Mouse (Mus musculus) 416B (cell line): Measurements from ENCODE around the gene Agpat4.
A peak's percentile ranks its signal among the peaks of the same experiment; 100 is the strongest.

ENCODE experiments used
- DNase-seq: peaks from one replicate; pipeline ENCODE4 v3.0.0; 2011; ENCODE audit warnings: low read depth

Agpat4 gene

DNA sequence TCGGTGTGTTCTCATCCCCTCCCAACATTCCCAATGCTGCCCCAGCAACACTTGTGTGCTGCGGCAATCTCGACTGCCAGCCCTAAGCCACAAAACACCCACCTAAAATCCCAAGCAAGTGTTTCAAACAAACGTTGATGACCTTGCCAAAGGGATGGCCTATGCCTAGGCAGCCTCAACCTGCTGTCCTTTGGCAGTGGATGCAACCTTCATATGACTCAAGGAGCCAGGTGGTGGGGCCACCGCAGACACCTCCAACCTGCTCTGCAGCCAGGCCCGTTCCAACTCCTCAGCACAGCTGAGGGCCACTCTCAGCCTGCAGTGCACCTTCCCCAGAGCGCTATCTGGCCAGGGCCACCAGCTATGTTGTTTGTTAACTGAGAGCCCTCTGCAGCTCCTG lies 110.0 kb downstream of the Agpat4 start:
- no peak for DNase-seq

DNA sequence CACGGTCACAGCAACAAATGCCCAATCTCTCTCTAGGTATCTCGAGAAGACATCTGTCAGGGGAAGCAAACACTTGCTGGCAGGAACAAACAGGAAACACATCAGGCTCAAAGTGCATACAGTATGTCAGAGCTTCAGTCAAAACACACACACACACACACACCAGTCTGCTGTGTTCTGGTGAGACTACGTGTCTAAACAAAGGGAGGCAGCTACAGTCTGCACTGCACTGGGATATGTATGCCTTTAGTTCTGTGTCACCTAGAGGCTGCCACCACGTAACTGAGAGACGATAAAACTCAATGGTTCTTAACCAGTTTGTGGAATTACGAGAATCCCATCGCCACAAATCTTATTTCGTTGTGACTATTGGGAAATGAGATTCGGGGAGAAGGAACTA lies 111.3 kb downstream of the Agpat4 start:
- DNase-seq, result no peak

DNA sequence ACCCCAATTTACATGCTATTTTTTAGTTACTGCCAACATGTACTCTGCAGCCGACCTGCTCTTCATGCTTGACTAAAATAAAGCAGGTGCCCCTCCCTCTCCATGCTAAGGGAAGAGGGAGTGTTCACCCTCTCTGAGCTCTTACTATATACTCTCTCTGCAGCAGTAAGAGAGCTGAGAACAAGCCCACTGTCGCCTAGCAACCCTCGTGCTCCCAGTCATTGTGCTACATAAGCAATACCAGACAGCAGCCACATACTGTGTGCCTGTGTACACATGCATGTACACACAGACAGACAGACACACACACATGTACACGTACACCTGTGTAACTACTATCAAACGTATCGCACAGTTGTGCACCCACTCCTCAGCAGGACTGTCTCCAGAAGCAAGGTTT lies 111.7 kb downstream of the Agpat4 start:
- no peak for DNase-seq

DNA sequence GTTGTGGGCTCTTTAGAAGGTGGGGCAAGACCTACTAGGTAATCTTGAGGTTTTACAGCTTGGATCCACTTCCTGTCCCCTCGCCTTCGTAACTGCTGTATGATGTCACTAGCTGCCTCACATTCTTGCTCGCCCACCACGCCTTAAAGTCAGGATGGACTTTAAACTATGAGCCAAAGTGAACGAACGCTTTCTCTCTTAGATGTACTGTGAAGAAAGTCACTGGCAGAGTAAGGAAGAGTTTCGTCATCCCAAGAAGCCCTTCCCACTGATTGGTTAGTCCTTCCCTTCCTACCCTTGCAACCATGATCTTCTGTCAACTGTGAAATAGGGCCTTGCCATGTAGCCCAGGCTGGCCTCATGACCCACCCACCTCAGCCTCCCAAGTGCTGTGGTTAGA lies 112.6 kb downstream of the Agpat4 start:
- DNase-seq, result peak; percentile 2

DNA sequence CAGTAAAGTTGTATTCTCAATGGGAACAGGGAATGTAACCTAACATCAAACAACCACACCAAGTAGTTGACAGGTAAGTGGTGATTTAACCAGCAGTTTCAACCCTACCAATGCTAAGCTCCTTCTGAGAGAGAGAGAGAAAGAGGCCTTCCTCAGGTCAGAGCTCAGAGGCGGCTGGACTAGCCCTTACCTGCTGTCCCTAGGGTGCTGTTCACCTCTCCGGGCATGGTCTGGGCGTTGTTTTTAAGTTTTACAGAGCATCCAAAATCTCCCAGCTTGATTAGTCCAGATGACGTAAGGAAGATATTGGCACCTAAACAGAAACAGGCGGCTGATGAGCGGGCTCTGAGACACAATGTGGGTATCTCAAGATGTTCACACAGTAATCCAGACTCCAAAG lies 114.2 kb downstream of the Agpat4 start:
- no peak for DNase-seq

DNA sequence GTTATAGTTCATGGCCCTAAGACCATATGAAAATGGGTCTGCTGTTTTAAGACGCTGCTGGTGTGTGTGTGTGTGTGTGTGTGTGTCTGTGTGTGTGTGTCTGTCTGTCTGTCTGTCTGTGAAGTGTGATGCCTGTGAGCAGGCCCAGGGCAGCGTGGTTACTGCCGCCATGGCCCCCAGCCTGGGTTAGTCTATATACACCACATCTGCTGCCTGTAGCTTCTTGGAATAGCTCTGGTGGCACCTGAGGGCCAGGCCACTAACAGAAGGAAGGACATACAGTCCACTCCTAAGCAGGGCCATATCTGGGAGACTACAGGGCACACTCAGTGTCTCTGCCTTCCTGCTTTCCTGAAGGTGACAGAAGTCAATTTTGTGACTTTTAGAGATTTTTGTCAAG lies 122.2 kb downstream of the Agpat4 start:
- DNase-seq, result no peak

DNA sequence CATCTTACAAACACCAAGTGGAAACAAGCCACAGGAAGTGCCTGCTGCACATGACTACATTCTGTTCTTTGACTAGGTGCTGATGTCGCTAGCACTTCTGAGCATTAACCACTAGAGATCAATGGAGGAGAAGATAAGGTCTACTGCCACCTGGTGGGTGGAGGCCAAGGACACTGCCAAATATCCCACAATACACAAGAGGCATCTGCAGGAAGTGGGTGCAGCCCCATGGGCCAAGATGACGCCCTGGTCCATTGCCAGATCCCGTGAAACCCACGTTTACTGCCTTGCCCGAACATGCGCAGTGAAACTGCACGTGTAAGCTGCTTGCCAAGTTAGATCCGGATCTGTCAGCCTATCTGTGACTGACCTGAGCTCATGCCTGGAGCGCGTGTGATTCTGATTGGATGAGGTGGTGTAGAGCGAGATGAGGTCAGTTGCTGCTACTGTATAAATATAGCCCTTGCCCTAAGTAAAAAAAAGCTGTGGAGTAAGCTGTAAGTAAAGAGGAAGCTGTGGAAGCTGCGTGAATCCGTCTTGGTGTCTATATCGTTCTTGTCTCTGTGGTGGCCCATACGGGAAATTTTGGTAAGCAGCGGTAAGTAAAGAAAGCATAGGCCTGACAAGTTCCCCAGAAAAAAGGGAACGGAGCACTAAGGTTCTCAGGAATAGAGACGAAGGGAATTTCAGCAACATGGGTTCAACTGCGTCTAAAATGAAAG lies 131.4 kb downstream of the Agpat4 start:
- peak; percentile 31 for DNase-seq

DNA sequence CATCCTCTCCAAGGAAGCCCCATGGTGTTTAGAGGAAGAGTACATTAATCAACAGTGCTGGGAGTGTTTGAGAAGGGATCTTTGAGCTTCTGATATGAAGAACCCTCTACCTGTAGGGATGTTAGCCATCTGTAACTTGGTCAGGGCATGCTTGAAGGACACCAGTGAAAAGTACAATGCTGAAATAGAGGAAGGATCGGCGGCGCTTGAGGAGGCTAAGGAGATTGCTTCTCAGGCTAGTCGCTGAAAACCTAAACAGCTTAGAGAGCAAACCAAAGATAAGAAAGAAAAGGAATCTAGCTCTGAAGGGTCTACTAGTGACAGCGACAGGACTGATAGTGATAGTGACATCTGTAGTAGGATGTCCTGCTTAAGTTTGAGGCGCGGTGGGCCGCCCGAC lies 132.1 kb downstream of the Agpat4 start:
- no peak for DNase-seq

DNA sequence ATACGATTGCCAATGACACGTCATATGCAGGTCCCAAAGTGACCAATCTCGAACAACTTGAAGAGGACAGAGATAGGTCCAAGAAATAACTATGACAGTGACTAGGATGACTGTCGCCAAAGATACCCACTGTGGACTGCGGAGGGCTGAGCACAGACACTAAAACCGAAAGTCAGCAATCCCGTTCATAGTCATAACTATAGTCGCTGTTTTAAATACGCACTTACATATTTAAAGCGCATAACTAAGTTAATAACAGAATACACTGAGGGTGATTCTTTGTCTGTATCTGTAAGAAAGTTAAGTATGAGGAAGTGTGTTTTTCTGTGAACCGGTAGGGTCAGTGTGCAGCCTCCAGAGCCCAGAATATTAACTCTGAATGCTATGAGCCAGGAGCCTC lies 137.6 kb downstream of the Agpat4 start:
- DNase-seq, result no peak

DNA sequence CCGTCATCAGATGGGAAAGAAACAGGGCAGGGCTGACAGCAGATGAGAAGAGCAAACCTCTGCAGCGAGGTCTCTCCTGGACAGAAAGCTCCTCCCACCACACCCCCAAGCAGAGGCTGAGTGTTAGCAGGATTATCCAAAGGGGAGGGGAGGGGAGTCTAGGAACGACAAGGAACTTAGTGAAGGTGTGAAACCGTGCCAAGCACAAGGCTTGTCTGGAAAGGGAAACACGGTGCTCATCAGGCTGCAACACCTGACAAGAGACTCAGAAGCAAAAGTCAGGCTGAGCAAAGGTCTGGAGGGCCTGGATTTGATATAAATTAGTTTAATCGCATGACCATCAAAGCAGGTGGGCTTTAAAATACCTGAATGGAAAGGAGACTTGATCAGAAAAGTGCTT lies 140.0 kb downstream of the Agpat4 start:
- no peak for DNase-seq

DNA sequence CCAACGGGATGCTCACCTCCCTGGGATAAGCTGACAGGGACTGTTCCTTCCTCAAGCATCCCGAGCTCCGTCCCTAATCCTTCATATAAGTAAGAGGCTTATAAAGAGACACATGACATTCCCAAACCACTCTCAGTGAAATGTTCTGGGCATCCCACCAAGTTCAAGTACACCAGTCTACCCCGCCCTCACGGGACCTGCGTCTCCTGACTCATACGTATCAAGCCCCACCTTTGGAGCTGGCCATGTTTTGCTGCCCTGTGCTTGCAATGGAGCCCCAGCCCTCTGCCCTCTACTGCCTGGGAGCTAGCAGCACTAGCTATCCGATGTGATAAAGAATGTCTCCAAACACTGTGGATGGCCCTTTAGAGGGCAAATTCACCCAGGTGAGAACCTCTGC lies 141.5 kb downstream of the Agpat4 start:
- no peak for DNase-seq

DNA sequence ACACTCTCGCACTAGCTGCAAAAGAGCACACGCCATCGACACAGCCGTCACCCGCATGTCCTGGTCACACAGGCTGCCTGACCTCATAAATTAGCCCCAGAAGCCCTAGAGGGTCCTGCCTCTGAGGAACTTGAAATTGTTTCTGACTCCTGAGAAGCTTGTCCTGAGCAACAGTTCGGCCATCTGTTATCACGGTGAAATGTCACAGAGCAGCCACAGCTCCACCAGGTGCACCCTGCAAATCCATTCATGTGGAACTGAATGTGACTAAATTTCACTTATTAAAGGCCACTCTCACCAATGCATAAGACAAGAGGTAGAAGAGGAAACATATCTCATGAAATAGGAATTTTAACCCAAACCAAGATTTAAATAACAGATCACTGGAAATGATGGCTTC lies 142.9 kb downstream of the Agpat4 start:
- no peak for DNase-seq

DNA sequence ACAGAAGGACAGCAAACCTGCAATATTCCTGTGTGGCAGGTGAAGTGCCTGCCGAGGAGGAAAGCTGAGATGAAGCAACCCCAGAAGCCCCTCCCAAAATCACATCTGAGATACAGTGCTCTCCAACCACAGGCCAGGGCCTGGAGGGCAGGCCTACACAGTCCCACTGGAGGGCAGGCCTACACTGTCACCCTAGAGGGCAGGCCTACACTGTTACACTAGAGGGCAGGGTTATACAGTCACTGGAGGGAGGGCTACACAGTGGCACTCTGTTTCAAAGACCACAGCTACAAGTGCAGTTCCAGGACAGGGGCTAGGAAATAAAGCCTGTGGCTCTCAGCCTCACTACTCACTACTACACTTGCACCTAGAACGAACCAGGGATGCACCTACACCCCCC lies 143.4 kb downstream of the Agpat4 start:
- peak; percentile 29 for DNase-seq

DNA sequence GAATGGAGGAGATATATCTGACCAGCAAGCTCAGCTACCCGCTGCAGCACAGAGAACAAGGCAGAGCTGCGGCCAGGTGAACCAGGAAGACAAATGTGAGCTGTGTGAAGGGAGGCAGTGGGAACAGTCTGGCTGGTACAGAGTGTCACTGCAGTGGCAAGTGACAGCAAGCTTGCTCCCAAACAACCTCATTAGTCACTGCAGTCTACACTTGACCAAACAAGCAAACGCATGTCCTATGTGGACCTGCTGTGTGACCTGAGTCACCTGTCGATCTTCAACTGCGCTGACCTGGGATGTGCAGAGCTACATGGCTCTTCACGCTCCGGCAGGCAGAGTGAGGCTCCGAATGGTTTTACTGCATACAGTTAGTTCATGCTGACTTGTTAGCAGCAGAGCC lies 144.3 kb downstream of the Agpat4 start:
- DNase-seq, result no peak

DNA sequence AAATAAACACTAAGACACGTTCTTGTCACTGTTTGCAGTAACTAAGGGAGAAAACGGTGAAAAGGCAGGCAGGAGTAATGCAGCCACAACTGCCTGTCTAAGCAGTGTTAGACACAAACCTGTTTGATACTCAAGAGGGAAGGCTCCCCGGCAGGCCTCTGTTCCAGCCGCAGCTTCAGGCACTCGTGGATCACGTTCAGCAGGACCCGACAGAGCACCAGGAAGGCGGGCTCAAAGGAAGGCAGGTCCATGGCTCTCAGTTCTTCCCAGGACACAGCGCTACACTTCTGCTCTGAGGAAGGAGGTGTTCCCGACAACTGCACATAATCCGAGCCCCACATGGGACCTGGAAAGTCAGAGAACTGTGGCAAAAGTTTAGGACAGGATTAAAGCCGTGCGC lies 145.3 kb downstream of the Agpat4 start:
- DNase-seq, result no peak

DNA sequence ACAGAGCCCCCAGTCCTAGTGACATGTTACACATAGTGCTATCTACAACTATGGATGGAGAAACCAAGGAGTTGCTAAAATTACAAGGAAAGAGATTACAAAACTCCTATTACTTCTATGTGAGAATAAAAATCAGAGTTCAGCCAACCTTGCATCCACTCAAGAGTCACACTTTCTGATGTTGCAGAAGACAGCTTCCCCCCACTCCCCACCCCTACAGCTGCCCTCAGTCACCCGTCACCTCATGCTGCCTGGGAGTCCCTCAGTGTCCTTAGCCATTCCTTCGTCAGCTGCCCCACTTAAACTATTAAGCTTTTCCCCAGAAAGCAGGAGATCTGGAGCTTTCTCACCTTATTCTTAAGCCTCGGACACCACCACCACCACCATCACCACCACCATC lies 145.8 kb downstream of the Agpat4 start:
- DNase-seq, result no peak

DNA sequence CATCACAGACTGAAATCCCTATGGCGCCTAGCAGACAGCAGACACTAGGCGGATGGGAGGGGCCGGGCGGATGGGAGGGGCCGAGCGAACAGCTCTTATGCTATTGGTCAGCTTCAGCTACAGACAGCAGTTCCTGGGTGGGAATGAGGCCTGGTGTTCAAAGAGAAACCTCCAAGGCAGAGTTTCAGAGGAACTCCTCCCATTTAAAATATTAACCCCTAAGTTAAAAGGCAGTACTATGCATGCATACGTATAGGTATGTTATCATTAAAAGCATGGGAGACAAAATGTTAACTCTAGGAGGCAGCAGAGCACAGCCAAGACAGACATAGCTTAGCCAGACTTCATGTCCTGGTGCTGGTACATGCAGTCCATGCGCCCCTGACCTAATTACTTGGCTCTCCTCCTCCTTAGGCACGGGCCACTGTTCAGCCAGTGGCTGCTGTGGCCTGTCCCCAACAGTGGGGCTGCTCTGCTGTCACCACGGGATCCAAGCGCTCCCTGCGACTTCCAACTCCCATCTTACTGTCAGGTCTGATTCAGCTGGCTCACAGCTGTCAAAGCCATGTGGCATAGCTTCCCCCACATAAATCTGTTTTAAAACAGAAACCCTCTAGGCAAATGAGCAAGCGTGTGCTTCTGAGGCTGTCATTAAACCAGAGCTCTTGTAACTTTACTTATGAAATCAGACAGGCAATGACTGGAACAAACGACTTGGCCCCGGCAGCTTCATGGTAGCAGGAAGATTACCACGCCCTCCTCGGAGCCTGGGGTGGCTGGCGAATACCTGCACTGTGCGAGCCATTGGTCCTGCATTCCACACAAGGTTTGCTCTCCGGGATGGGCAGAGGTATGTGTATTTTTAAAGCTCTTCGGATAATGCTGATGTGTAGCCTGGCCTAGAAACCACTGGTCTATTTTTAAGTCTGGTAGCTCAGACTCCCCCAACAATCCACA lies 147.7 kb downstream of the Agpat4 start:
- DNase-seq, result peak; percentile 26

DNA sequence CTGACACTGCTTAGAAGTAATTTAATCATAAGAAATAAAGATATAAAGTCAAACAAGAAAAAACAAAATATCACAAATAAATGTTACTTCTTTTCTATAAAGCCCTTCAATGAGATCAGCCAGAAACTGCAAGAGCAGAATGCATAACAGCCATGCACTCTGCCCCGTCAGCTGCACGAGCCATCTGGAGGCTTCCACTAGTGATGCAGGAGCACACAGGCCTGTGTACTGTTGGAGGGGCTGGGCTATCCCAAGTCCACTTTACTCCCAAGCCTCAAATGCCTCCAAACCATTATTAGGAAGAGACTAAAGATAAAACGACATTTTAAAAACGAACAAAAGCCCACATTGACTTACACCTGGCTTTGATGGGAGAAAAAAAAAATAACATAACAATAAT lies 149.6 kb downstream of the Agpat4 start:
- DNase-seq, result no peak

DNA sequence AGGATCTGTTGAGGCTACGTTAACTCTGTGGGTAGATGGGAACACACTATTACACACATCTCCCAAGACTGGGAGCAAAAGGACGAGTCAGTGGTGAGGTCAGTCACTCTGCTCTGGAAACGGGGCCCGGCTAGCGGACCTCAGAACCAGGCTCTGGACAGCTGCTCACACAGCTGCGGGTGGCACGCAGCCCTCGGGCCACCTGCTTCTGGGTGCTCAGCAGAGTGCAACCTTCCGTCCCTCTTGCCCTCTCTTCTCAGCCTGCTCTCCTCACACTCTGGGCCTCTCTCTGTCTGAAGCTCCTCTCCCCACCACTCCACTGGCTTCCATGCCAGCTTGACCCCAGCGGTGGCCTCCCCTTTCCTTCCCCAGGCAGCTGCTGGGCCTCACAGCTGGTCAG lies 150.0 kb downstream of the Agpat4 start:
- no peak for DNase-seq
